Mouse (Mus musculus): ENCODE measurements around the gene Asic2. TPM values are rescaled to one million over a fixed set of nuclear protein-coding genes. Genes with fewer than 3 reads are reported as not detected.

Gene Asic2
- polyA plus RNA-seq, 1 experiment = 0.08 TPM

- H3K27me3 ChIP-seq (ENCODE audit: control insufficient read depth, insufficient read depth, low read length) = no peaks in the 10 kb centered on the region
- DNase-seq = peak; percentile 53
- no peaks in the 10 kb centered on the region for H3K36me3 ChIP-seq (ENCODE audit: control insufficient read depth, insufficient read depth, low read length)
- no peak overlapping the region for H3K4me3 ChIP-seq (ENCODE audit: control insufficient read depth, insufficient read depth, low read length)
- peak; percentile 93 for TF ChIP-seq CTCF (IDR thresholded peaks at IDR 0.05; ENCODE audit: borderline replicate concordance, control insufficient read depth, extremely low read depth, insufficient read depth, low read length, poor library complexity)
- no peak for TF ChIP-seq POLR2A (IDR thresholded peaks at IDR 0.05; ENCODE audit: control insufficient read depth, extremely low read depth, insufficient read depth, low read length, poor library complexity)
- H3K27ac ChIP-seq (ENCODE audit: control insufficient read depth, insufficient read depth, low read length) = no peak overlapping the region
- 76% methylated on average over 10 of the region's 10 CpGs for WGBS
- no peaks in the 10 kb centered on the region for H3K4me1 ChIP-seq (replicated peaks; ENCODE audit: control insufficient read depth, insufficient read depth, low read length)
Observed at GRCm38 (mm10) chr11:81996172-81996841, 28.1 kb upstream of the Asic2 start.

GRCm38 (mm10) chr11:81983146-81983545 lies 14.9 kb upstream of the Asic2 start:
- WGBS = 27% methylated on average over 5 of the region's 5 CpGs
- H3K36me3 ChIP-seq (ENCODE audit: control insufficient read depth, insufficient read depth, low read length) = no peaks in the 10 kb centered on the region
- H3K27me3 ChIP-seq (ENCODE audit: control insufficient read depth, insufficient read depth, low read length) = no peaks in the 10 kb centered on the region
- H3K4me3 ChIP-seq (ENCODE audit: control insufficient read depth, insufficient read depth, low read length) = no peak overlapping the region
- no peak for TF ChIP-seq POLR2A (IDR thresholded peaks at IDR 0.05; ENCODE audit: control insufficient read depth, extremely low read depth, insufficient read depth, low read length, poor library complexity)
- no peaks in the 10 kb centered on the region for H3K4me1 ChIP-seq (replicated peaks; ENCODE audit: control insufficient read depth, insufficient read depth, low read length)
- H3K27ac ChIP-seq (ENCODE audit: control insufficient read depth, insufficient read depth, low read length) = no peak overlapping the region
- DNase-seq = peak; percentile 57

GRCm38 (mm10) chr11:81982191-81982590 lies 13.9 kb upstream of the Asic2 start:
- H3K4me3 ChIP-seq (ENCODE audit: control insufficient read depth, insufficient read depth, low read length) = no peak overlapping the region
- TF ChIP-seq CTCF (IDR thresholded peaks at IDR 0.05; ENCODE audit: borderline replicate concordance, control insufficient read depth, extremely low read depth, insufficient read depth, low read length, poor library complexity) = no peak
- no peak for TF ChIP-seq POLR2A (IDR thresholded peaks at IDR 0.05; ENCODE audit: control insufficient read depth, extremely low read depth, insufficient read depth, low read length, poor library complexity)
- no peak overlapping the region for H3K27ac ChIP-seq (ENCODE audit: control insufficient read depth, insufficient read depth, low read length)
- H3K27me3 ChIP-seq (ENCODE audit: control insufficient read depth, insufficient read depth, low read length) = no peaks in the 10 kb centered on the region
- 78% methylated on average over 11 of the region's 11 CpGs for WGBS
- H3K36me3 ChIP-seq (ENCODE audit: control insufficient read depth, insufficient read depth, low read length) = no peaks in the 10 kb centered on the region
- no peaks in the 10 kb centered on the region for H3K4me1 ChIP-seq (replicated peaks; ENCODE audit: control insufficient read depth, insufficient read depth, low read length)
- no peak for DNase-seq

- TF ChIP-seq CTCF (IDR thresholded peaks at IDR 0.05; ENCODE audit: borderline replicate concordance, control insufficient read depth, extremely low read depth, insufficient read depth, low read length, poor library complexity) = no peak
- TF ChIP-seq POLR2A (IDR thresholded peaks at IDR 0.05; ENCODE audit: control insufficient read depth, extremely low read depth, insufficient read depth, low read length, poor library complexity) = no peak
- Histone ChIP-seq H3K27ac (ENCODE audit: control insufficient read depth, insufficient read depth, low read length) (no peak overlapping the region), H3K27me3 (ENCODE audit: control insufficient read depth, insufficient read depth, low read length) (no peaks in the 10 kb centered on the region), H3K36me3 (ENCODE audit: control insufficient read depth, insufficient read depth, low read length) (no peaks in the 10 kb centered on the region), H3K4me1 (replicated peaks; ENCODE audit: control insufficient read depth, insufficient read depth, low read length) (no peaks in the 10 kb centered on the region), H3K4me3 (ENCODE audit: control insufficient read depth, insufficient read depth, low read length) (no peak overlapping the region)
- no peak for DNase-seq
- 51% methylated on average over 5 of the region's 5 CpGs for WGBS
Observed at GRCm38 (mm10) chr11:81974577-81974976, 6.3 kb upstream of the Asic2 start.

GRCm38 (mm10) chr11:81973699-81974098 lies 5.4 kb upstream of the Asic2 start:
- 39% methylated on average over 5 of the region's 5 CpGs for WGBS
- TF ChIP-seq CTCF (IDR thresholded peaks at IDR 0.05; ENCODE audit: borderline replicate concordance, control insufficient read depth, extremely low read depth, insufficient read depth, low read length, poor library complexity) (no peak), POLR2A (IDR thresholded peaks at IDR 0.05; ENCODE audit: control insufficient read depth, extremely low read depth, insufficient read depth, low read length, poor library complexity) (no peak)
- H3K4me3 ChIP-seq (ENCODE audit: control insufficient read depth, insufficient read depth, low read length) = no peak overlapping the region
- H3K27ac ChIP-seq (ENCODE audit: control insufficient read depth, insufficient read depth, low read length) = no peak overlapping the region
- no peaks in the 10 kb centered on the region for H3K27me3 ChIP-seq (ENCODE audit: control insufficient read depth, insufficient read depth, low read length)
- no peaks in the 10 kb centered on the region for H3K4me1 ChIP-seq (replicated peaks; ENCODE audit: control insufficient read depth, insufficient read depth, low read length)
- H3K36me3 ChIP-seq (ENCODE audit: control insufficient read depth, insufficient read depth, low read length) = no peaks in the 10 kb centered on the region
- DNase-seq = no peak

GRCm38 (mm10) chr11:81972044-81972443 lies 3.8 kb upstream of the Asic2 start:
- no peaks in the 10 kb centered on the region for H3K36me3 ChIP-seq (ENCODE audit: control insufficient read depth, insufficient read depth, low read length)
- 80% methylated on average over 3 of the region's 3 CpGs for WGBS
- H3K4me1 ChIP-seq (replicated peaks; ENCODE audit: control insufficient read depth, insufficient read depth, low read length) = no peaks in the 10 kb centered on the region
- no peak overlapping the region for H3K27ac ChIP-seq (ENCODE audit: control insufficient read depth, insufficient read depth, low read length)
- TF ChIP-seq POLR2A (IDR thresholded peaks at IDR 0.05; ENCODE audit: control insufficient read depth, extremely low read depth, insufficient read depth, low read length, poor library complexity) = no peak
- TF ChIP-seq CTCF (IDR thresholded peaks at IDR 0.05; ENCODE audit: borderline replicate concordance, control insufficient read depth, extremely low read depth, insufficient read depth, low read length, poor library complexity) = no peak
- H3K4me3 ChIP-seq (ENCODE audit: control insufficient read depth, insufficient read depth, low read length) = no peak overlapping the region
- DNase-seq = no peak
- no peaks in the 10 kb centered on the region for H3K27me3 ChIP-seq (ENCODE audit: control insufficient read depth, insufficient read depth, low read length)
